8 mouse cellular contexts compared by ENCODE assay signal in genomic region chr8:62950709-62951108, GRCm38 (mm10). TPM values are rescaled to one million over a fixed set of nuclear protein-coding genes. Genes with fewer than 3 reads are reported as not detected.
A peak's percentile ranks its signal among the peaks of the same experiment; 100 is the strongest.
DNase-seq lines count a peak whose midpoint lies in the region; ATAC-seq lines count a peak whose summit lies in the region.

Spock3 (plus strand) TSS chr8:62951009.

- no peak within 1 kb of the TSS for H3K27ac ChIP-seq in neural tube, embryonic 11.5 days (ENCODE audit: low read depth, low read length)
- no peak within 1 kb of the TSS for H3K27ac ChIP-seq in limb, embryonic 12.5 days
- no peak within 1 kb of the TSS for H3K27ac ChIP-seq in stomach, embryonic 16.5 days (ENCODE audit: low read length)

- no peaks in the 10 kb centered on the region for H3K36me3 ChIP-seq in neural tube, embryonic 11.5 days (ENCODE audit: control insufficient read depth, insufficient read depth, low read length)
- H3K36me3 ChIP-seq in limb, embryonic 12.5 days: no peaks in the 10 kb centered on the region
- H3K36me3 ChIP-seq in stomach, embryonic 16.5 days (ENCODE audit: control insufficient read depth, insufficient read depth, low read length): no peaks in the 10 kb centered on the region

- ATAC-seq in neural tube, embryonic 11.5 days (ENCODE audit: insufficient read depth, low FRiP score, low TSS enrichment): no peak
- no peak for ATAC-seq in limb, embryonic 12.5 days (ENCODE audit: insufficient number of reproducible peaks, insufficient read depth, low FRiP score, low TSS enrichment, low read depth)
- ATAC-seq in stomach, embryonic 16.5 days (ENCODE audit: insufficient read depth, low FRiP score): no peak

- no peaks in the 10 kb centered on the region for H3K27me3 ChIP-seq in neural tube, embryonic 11.5 days (ENCODE audit: control insufficient read depth, insufficient read depth, low read length)
- 0 out of 2 replicates have a peak, but pooled peaks cover 4% of the 10 kb centered on the region for H3K27me3 ChIP-seq in limb, embryonic 12.5 days
- peaks cover 3% of the 10 kb centered on the region; the same call in 1 of the 2 replicates for H3K27me3 ChIP-seq in stomach, embryonic 16.5 days (ENCODE audit: control insufficient read depth, insufficient read depth, low read length)

- H3K4me3 ChIP-seq in neural tube, embryonic 11.5 days (ENCODE audit: low read depth, low read length): peak within 1 kb of the TSS; percentile 58
- H3K4me3 ChIP-seq in limb, embryonic 12.5 days (replicated peaks): peak within 1 kb of the TSS; percentile 60
- peak within 1 kb of the TSS; percentile 54 for H3K4me3 ChIP-seq in stomach, embryonic 16.5 days (replicated peaks; ENCODE audit: low read length)

- WGBS in neural tube, embryonic 11.5 days: 49% methylated on average over 2 of the region's 2 CpGs
- WGBS in limb, embryonic 12.5 days: 42% methylated on average over 2 of the region's 2 CpGs
- 36% methylated on average over 2 of the region's 2 CpGs for WGBS in stomach, embryonic 16.5 days

- peak within 1 kb of the TSS; percentile 68 for H3K9ac ChIP-seq in neural tube, embryonic 11.5 days (ENCODE audit: low read length)
- peak within 1 kb of the TSS; percentile 68 for H3K9ac ChIP-seq in limb, embryonic 12.5 days (replicated peaks)
- peak within 1 kb of the TSS; percentile 60 for H3K9ac ChIP-seq in stomach, embryonic 16.5 days (ENCODE audit: low read length)

- no peak for DNase-seq in frontal cortex, adult 2 months (ENCODE audit: extremely low spot score in 1 of 2, low spot score in 1 of 2)
- no peak for DNase-seq in frontal cortex, postnatal 36 days (ENCODE audit: low spot score in 2 of 2)
- DNase-seq in neural tube, embryonic 11.5 days (ENCODE audit: low spot score): no peak
- DNase-seq in neural tube, embryonic 10.5 days (ENCODE audit: extremely low spot score, low spot score): no peak
- no peak for DNase-seq in adrenal gland, postnatal 36 days
- DNase-seq in kidney, postnatal 4 days: no peak

- no peaks in the 10 kb centered on the region for H3K9me3 ChIP-seq in neural tube, embryonic 11.5 days (ENCODE audit: control insufficient read depth, low read length)
- H3K9me3 ChIP-seq in limb, embryonic 12.5 days: no peaks in the 10 kb centered on the region
- H3K9me3 ChIP-seq in stomach, embryonic 16.5 days (replicated peaks; ENCODE audit: control insufficient read depth, low read length): no peaks in the 10 kb centered on the region

- H3K4me2 ChIP-seq in neural tube, embryonic 11.5 days (ENCODE audit: low read depth): peak within 1 kb of the TSS; percentile 92
- peak within 1 kb of the TSS; percentile 92 for H3K4me2 ChIP-seq in limb, embryonic 12.5 days
- H3K4me2 ChIP-seq in stomach, embryonic 16.5 days (ENCODE audit: low read depth, low read length): peak within 1 kb of the TSS; percentile 96

- peaks cover 4% of the 10 kb centered on the region; the same call in 1 of the 2 replicates for H3K4me1 ChIP-seq in neural tube, embryonic 11.5 days (ENCODE audit: control insufficient read depth, insufficient read depth, low read length)
- peaks cover 7% of the 10 kb centered on the region; the same call in 1 of the 2 replicates for H3K4me1 ChIP-seq in limb, embryonic 12.5 days (replicated peaks)
- no peaks in the 10 kb centered on the region for H3K4me1 ChIP-seq in stomach, embryonic 16.5 days (ENCODE audit: control insufficient read depth, insufficient read depth, low read length)

RNA-seq across cellular contexts. Expression of gene Spock3, which starts in this region (rescaled TPM):
- 52.2 and 55.0 TPM in 2 replicates for polyA plus RNA-seq in frontal cortex, adult 2 months (2012; rRNA removed)
- 17.4 and 17.8 TPM in 2 replicates for polyA plus RNA-seq in neural tube, embryonic 11.5 days (2014; fragmentation: Nextera tagmentation; extraction: Ambion mirVana)
- polyA plus RNA-seq in limb, embryonic 12.5 days (2016; fragmentation: Nextera tagmentation; extraction: Ambion mirVana): 14.2 and 15.8 TPM in 2 replicates
- 10.3 and 12.0 TPM in 2 replicates for polyA plus RNA-seq in stomach, embryonic 16.5 days (2015; fragmentation: Nextera tagmentation; extraction: Ambion mirVana)
- 1 to 10 TPM; 2.2 TPM for total RNA-seq in adrenal gland, postnatal 36 days (2021)
